Mouse (Mus musculus) lung, embryonic 14.5 days (tissue): ENCODE measurements around the gene Prkce. TPM values are rescaled to one million over a fixed set of nuclear protein-coding genes. Genes with fewer than 3 reads are reported as not detected.
A peak's percentile ranks its signal among the peaks of the same experiment; 100 is the strongest.

Source experiments
- ATAC-seq: fragments of 200-750 bp; cut with Nextera tagmentation; 2 replicates; pipeline ENCODE4 v1.8.0; 2017; ENCODE audit warnings: mild to moderate bottlenecking, moderate TSS enrichment, moderate library complexity; ENCODE audit not compliant: insufficient read depth
- DNase-seq: peaks from one replicate; pipeline ENCODE4 v3.0.0-alpha.2; 2015
- H3K27ac ChIP-seq: fragments of 300-500 bp; sonication (generic); 2 replicates; pipeline ENCODE4 v1.5.1; 2014; ENCODE audit warnings: low read depth, mild to moderate bottlenecking, moderate library complexity
- H3K27me3 ChIP-seq: fragments of 300-500 bp; sonication (generic); 2 replicates; pipeline ENCODE4 v1.6.1; 2014; ENCODE audit warnings: low read length, control low read depth; ENCODE audit not compliant: insufficient read depth
- H3K36me3 ChIP-seq: fragments of 300-500 bp; sonication (generic); 2 replicates; pipeline ENCODE4 v1.6.1; 2014; ENCODE audit warnings: control low read depth; ENCODE audit not compliant: insufficient read depth
- H3K4me1 ChIP-seq: fragments of 300-500 bp; sonication (generic); 2 replicates; pipeline ENCODE4 v1.6.1; 2014; ENCODE audit warnings: antibody characterized with exemption, control low read depth; ENCODE audit not compliant: insufficient read depth
- H3K4me2 ChIP-seq: fragments of 300-500 bp; sonication (generic); 2 replicates; pipeline ENCODE4 v1.6.1; 2014; ENCODE audit warnings: mild to moderate bottlenecking
- H3K4me3 ChIP-seq: fragments of 300-500 bp; sonication (generic); 2 replicates; pipeline ENCODE4 v1.5.1; 2014; ENCODE audit warnings: low read depth, low read length
- H3K9ac ChIP-seq: fragments of 300-500 bp; sonication (generic); 2 replicates; pipeline ENCODE4 v1.6.1; 2014
- H3K9me3 ChIP-seq: fragments of 300-500 bp; sonication (generic); 2 replicates; pipeline ENCODE4 v1.6.1; 2016; ENCODE audit warnings: low read depth, low read length, control low read depth
- CTCF ChIP-seq: IDR thresholded peaks from 2 replicates; pipeline ENCODE4 v1.5.1; 2016; ENCODE audit warnings: antibody characterized with exemption, low read depth
- WGBS: fragments of 180-500 bp; shearing (Covaris S2); extraction: QIAGEN DNeasy Blood & Tissue Kit; methylation state at CpG from one replicate; pipeline ENCODE4 v1.1.7; 2014; 5-methylcytosine and 5-hydroxymethylcytosine counted together
- polyA plus RNA-seq: library from polyadenylated mRNA; unstranded; fragments of >200 nt; fragmentation: Nextera tagmentation; extraction: Ambion mirVana; gene quantifications from 2 replicates; pipeline ENCODE4 v1.2.1, GENCODE M21; 2014

Prkce gene
- polyA plus RNA-seq, 1 experiment from 2014 or later: 10.1 TPM

- no peak overlapping the region for H3K9ac ChIP-seq
- no peak overlapping the region for H3K27ac ChIP-seq
- 63% methylated on average over 20 of the region's 20 CpGs for WGBS
- H3K9me3 ChIP-seq: no peaks in the 10 kb centered on the region
- no peaks in the 10 kb centered on the region for H3K4me1 ChIP-seq
- no peak overlapping the region for H3K4me2 ChIP-seq
- TF ChIP-seq CTCF: no peak
- H3K27me3 ChIP-seq: no peaks in the 10 kb centered on the region
- no peak overlapping the region for H3K4me3 ChIP-seq
- ATAC-seq (no peak), DNase-seq (no peak)
- no peaks in the 10 kb centered on the region for H3K36me3 ChIP-seq
Measured at GRCm38 (mm10) chr17:86437516-86438277, 270.1 kb downstream of the Prkce start.

DNA sequence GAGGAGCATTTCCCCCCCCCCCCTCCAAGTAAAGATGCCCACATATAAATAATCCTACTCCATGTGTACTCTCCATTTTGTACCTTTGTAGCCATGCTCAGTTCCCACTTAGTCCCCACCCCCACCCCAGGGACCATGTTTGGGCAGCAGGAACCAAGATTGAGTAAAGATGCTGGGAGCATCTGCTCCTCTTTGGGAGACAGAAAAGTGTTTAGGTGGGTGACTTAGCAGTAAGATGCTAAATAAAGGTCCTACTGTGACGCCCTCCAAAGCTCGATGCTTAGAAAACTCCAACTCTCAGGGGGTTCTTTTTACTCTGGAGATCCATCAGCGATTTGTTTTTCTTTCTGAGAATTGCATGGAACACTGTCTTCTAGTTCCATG, 270.7 kb downstream of the Prkce start:
- Histone ChIP-seq H3K4me3 (no peak overlapping the region), H3K27ac (no peak overlapping the region), H3K27me3 (no peaks in the 10 kb centered on the region), H3K4me2 (no peak overlapping the region), H3K9me3 (no peaks in the 10 kb centered on the region), H3K4me1 (0 out of 2 replicates have a peak, but pooled peaks cover under 1% of the 10 kb centered on the region), H3K9ac (no peak overlapping the region), H3K36me3 (no peaks in the 10 kb centered on the region)
- ATAC-seq (no peak), DNase-seq (no peak)
- 71% methylated on average over 3 of the region's 3 CpGs for WGBS
- TF ChIP-seq CTCF: no peak

- Histone ChIP-seq H3K4me2 (no peak overlapping the region), H3K27me3 (no peaks in the 10 kb centered on the region), H3K27ac (no peak overlapping the region), H3K4me3 (no peak overlapping the region), H3K9ac (no peak overlapping the region), H3K36me3 (no peaks in the 10 kb centered on the region), H3K9me3 (no peaks in the 10 kb centered on the region), H3K4me1 (0 out of 2 replicates have a peak, but pooled peaks cover 2% of the 10 kb centered on the region)
- DNase-seq (no peak), ATAC-seq (no peak)
- no peak for TF ChIP-seq CTCF
- WGBS: 65% methylated on average over 5 of the region's 5 CpGs
Measured at GRCm38 (mm10) chr17:86438763-86439162, 271.2 kb downstream of the Prkce start.

DNA sequence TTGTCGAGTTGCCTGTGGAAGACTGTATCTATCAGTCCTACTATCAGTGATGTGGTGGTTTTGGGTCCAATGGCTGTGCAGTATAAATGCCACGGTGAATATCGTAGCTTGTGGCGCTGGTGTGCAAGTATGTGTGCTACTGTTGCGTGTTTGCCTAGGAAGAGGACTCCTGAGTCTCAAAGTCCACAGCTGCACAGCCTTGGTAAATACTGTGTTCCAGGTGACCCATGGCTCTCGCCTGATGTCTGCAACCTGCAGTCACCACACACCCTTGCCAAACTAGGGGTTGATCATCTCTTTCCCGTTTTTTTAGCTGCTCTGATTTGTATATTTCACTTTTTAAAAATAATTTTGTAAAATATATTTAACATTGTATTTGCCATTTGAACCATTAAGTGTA, 273.5 kb downstream of the Prkce start:
- no peaks in the 10 kb centered on the region for H3K36me3 ChIP-seq
- H3K4me3 ChIP-seq: no peak overlapping the region
- no peak for TF ChIP-seq CTCF
- no peaks in the 10 kb centered on the region for H3K9me3 ChIP-seq
- peaks cover 7% of the 10 kb centered on the region; the same call in 1 of the 2 replicates for H3K4me1 ChIP-seq
- H3K9ac ChIP-seq: no peak overlapping the region
- DNase-seq: no peak
- no peak overlapping the region for H3K27ac ChIP-seq
- ATAC-seq: no peak
- no peaks in the 10 kb centered on the region for H3K27me3 ChIP-seq
- WGBS: 89% methylated on average over 7 of the region's 7 CpGs
- H3K4me2 ChIP-seq: no peak overlapping the region

GRCm38 (mm10) chr17:86443886-86444285, 276.3 kb downstream of the Prkce start:
- TF ChIP-seq CTCF: no peak
- ATAC-seq: no peak

GRCm38 (mm10) chr17:86444578-86445419, 277.2 kb downstream of the Prkce start:
- ATAC-seq: peak; percentile 91
- H3K4me3 ChIP-seq: no peak overlapping the region

More at GRCm38 (mm10) chr17:86443886-86444285, 276.3 kb downstream of the Prkce start:
- Histone ChIP-seq H3K27ac (no peak overlapping the region), H3K36me3 (no peaks in the 10 kb centered on the region), H3K27me3 (no peaks in the 10 kb centered on the region), H3K9ac (no peak overlapping the region), H3K9me3 (no peaks in the 10 kb centered on the region; the same call in 1 of the 2 replicates), H3K4me2 (no peak overlapping the region), H3K4me1 (peaks cover 7% of the 10 kb centered on the region; the same call in 1 of the 2 replicates), H3K4me3 (no peak overlapping the region)
- DNase-seq: no peak
- 67% methylated on average over 7 of the region's 7 CpGs for WGBS

GRCm38 (mm10) chr17:86445420-86445720, 277.8 kb downstream of the Prkce start:
- Histone ChIP-seq H3K9me3 (no peaks in the 10 kb centered on the region; the same call in 1 of the 2 replicates), H3K27me3 (no peaks in the 10 kb centered on the region), H3K4me2 (no peak overlapping the region), H3K4me1 (peaks cover 7% of the 10 kb centered on the region; the same call in 1 of the 2 replicates), H3K36me3 (no peaks in the 10 kb centered on the region), H3K4me3 (no peak overlapping the region), H3K9ac (no peak overlapping the region), H3K27ac (no peak overlapping the region)
- no peak for ATAC-seq
- WGBS: 78% methylated on average over 3 of the region's 3 CpGs
- DNase-seq: no peak
- no peak for TF ChIP-seq CTCF

More at GRCm38 (mm10) chr17:86444578-86445419, 277.2 kb downstream of the Prkce start:
- H3K9me3 ChIP-seq: no peaks in the 10 kb centered on the region; the same call in 1 of the 2 replicates
- H3K36me3 ChIP-seq: no peaks in the 10 kb centered on the region
- H3K27me3 ChIP-seq: no peaks in the 10 kb centered on the region
- peak; percentile 97 for DNase-seq
- peak; percentile 97 for TF ChIP-seq CTCF
- H3K4me1 ChIP-seq: peaks cover 7% of the 10 kb centered on the region; the same call in 1 of the 2 replicates
- H3K27ac ChIP-seq: no peak overlapping the region
- peak overlapping the region; percentile 37 for H3K4me2 ChIP-seq
- 37% methylated on average over 15 of the region's 15 CpGs for WGBS
- no peak overlapping the region; the same call in 1 of the 2 replicates for H3K9ac ChIP-seq
